Mouse (Mus musculus) gastrocnemius, adult 8-10 months (tissue): ENCODE measurements at regions not wholly inside any gene's neighbourhood (a gene's known extent, or its start where the extent isn't known, plus 50 kb on each side); places are given as distances from the start of the nearest gene placed in this dataset.

Experiments used
- DNase-seq, 2 experiments: peaks; one replicate each; pipeline ENCODE4 v3.0.0; 2022; ENCODE audit warnings: low spot score in 2 of 2

GRCm38 (mm10) chr10:84172828-84173321 is 267.5 kb downstream of the Nuak1 start:
- DNase-seq: peak; percentile 64 to 66

- no peak for DNase-seq
These were observed 257.2 kb downstream of the Nuak1 start for GRCm38 (mm10) chr10:84183239-84183638.

GRCm38 (mm10) chr10:84186466-84186865 is 253.9 kb downstream of the Nuak1 start:
- no peak for DNase-seq

- DNase-seq: no peak
These were observed 241.4 kb downstream of the Nuak1 start for GRCm38 (mm10) chr10:84199035-84199434.

GRCm38 (mm10) chr10:84201785-84202184 is 238.6 kb downstream of the Nuak1 start:
- DNase-seq: no peak

- DNase-seq: no peak
These were observed 228.2 kb downstream of the Nuak1 start for GRCm38 (mm10) chr10:84212096-84212785.

- no peak for DNase-seq
These were observed 225.6 kb downstream of the Nuak1 start for GRCm38 (mm10) chr10:84214812-84215211.

GRCm38 (mm10) chr10:84229224-84229921 is 211.0 kb downstream of the Nuak1 start:
- DNase-seq: no peak

- no peak for DNase-seq
These were observed 210.2 kb downstream of the Nuak1 start for GRCm38 (mm10) chr10:84230011-84230781.

GRCm38 (mm10) chr10:84235006-84235405 is 205.4 kb downstream of the Nuak1 start:
- DNase-seq: no peak

GRCm38 (mm10) chr10:84236236-84236635 is 204.2 kb downstream of the Nuak1 start:
- DNase-seq: no peak

- no peak for DNase-seq
These were observed 202.0 kb downstream of the Nuak1 start for GRCm38 (mm10) chr10:84238279-84238963.

GRCm38 (mm10) chr10:84243283-84243682 is 197.1 kb downstream of the Nuak1 start:
- no peak for DNase-seq

- DNase-seq: no peak
These were observed 191.1 kb downstream of the Nuak1 start for GRCm38 (mm10) chr10:84249346-84249745.

- DNase-seq: no peak
These were observed 179.3 kb downstream of the Nuak1 start for GRCm38 (mm10) chr10:84260931-84261650.

GRCm38 (mm10) chr10:84262943-84263342 is 177.5 kb downstream of the Nuak1 start:
- no peak for DNase-seq

- no peak for DNase-seq
These were observed 154.4 kb downstream of the Nuak1 start for GRCm38 (mm10) chr10:84285832-84286506.

GRCm38 (mm10) chr10:84294422-84294821 is 146.0 kb downstream of the Nuak1 start:
- no peak for DNase-seq

- no peak for DNase-seq
These were observed 144.2 kb downstream of the Nuak1 start for GRCm38 (mm10) chr10:84296168-84296567.

- DNase-seq: no peak
These were observed 138.8 kb downstream of the Nuak1 start for GRCm38 (mm10) chr10:84301561-84301960.
